Mouse (Mus musculus): ENCODE data around the gene Ptges2. TPM values are rescaled to one million over a fixed set of nuclear protein-coding genes. Genes with fewer than 3 reads are reported as not detected.

The Ptges2 gene
- total and polyA plus RNA-seq, 3 experiments: 30.4 to 396 (median 47.0) TPM

DNA sequence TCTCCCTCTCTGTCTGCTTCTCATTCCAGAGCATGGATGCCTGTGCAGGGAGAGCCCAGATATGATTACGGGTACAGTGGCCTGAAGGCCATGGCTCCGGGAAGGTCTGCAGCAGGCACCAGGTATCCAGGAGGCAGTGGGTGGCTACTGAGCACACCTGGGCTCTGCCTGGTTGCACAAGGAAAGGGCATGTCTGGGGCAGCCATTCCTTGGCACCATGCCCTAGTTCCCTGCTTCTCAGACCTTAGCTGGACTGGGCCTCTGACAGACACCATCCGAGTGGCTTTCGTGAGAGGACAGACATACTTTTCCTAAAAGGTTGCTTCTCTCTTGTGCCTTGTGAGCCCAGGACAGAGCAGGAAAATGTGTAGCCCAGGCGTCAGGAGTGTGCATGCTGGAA lies 3.6 kb upstream of the Ptges2 start:
- Histone ChIP-seq H3K36me3 (ENCODE audit: control insufficient read depth in 1 of 2, insufficient read depth in 2 of 2, low read length in 2 of 2) (no peaks in the 10 kb centered on the region), H3K4me1 (ENCODE audit: control insufficient read depth in 1 of 2, insufficient read depth in 2 of 2, low read length in 2 of 2) (peaks cover 0 to 3% of the 10 kb centered on the region in 2 experiments; a peak in 1 of 4 replicates), H3K9me3 (replicated peaks; ENCODE audit: insufficient read depth, low read length) (no peaks in the 10 kb centered on the region), H3K27ac (ENCODE audit: control insufficient read depth, low read depth, low read length) (no peak overlapping the region), H3K79me2 (ENCODE audit: control insufficient read depth, insufficient read depth, low read length, poor library complexity) (peaks cover 10% of the 10 kb centered on the region), H3K4me3 (ENCODE audit: control insufficient read depth in 1 of 2, insufficient read depth in 1 of 2, low read depth in 2 of 2, low read length in 2 of 2) (no peak overlapping the region), H3K27me3 (ENCODE audit: control insufficient read depth in 1 of 2, insufficient read depth in 2 of 2, low read length in 2 of 2) (peaks cover 2 to 3% of the 10 kb centered on the region in 2 experiments; a peak in 3 of 4 replicates), H3K9ac (ENCODE audit: control insufficient read depth, low read depth, low read length, poor library complexity, severe bottlenecking) (no peak overlapping the region)
- no peak for DNase-seq (ENCODE audit: low read depth, low spot score)
- TF ChIP-seq SMC3 (IDR thresholded peaks at IDR 0.05; ENCODE audit: low read depth, low read length): no peak
- TF ChIP-seq POLR2AphosphoS5 (IDR thresholded peaks at IDR 0.05; ENCODE audit: borderline replicate concordance, low read depth, low read length): no peak

DNA sequence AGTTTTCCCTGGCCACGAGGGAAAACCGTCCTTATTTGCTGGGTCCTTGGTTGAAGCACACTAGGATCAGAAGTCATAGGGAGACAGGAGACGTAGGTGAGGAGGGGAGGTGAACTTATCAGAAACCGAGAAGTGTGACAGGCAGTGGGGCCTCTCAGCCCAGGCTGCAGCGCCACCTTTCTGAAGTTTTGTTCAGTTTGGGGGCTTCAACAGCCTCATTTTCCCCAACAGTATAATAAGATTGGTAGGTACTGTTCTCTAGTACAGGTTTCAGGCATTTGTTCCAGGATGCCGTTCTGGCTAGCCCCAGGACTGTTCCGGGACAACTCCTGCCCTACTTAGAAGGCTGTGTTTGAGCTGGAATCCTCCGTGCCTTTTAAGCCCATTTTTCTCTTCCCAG lies 723 bp upstream of the Ptges2 start:
- H3K36me3 ChIP-seq (ENCODE audit: control insufficient read depth in 1 of 2, insufficient read depth in 2 of 2, low read length in 2 of 2): no peaks in the 10 kb centered on the region
- peak; percentile 33; the same call in 1 of the 2 replicates for TF ChIP-seq MYC (IDR thresholded peaks at IDR 0.05; ENCODE audit: low read depth, low read length)
- TF ChIP-seq ZNF384 (IDR thresholded peaks at IDR 0.05; ENCODE audit: low read depth, low read length): no peak
- peak; percentile 36; the same call in 1 of the 2 replicates for TF ChIP-seq ZC3H11A (IDR thresholded peaks at IDR 0.05; ENCODE audit: low read depth, low read length)
- peak; percentile 57 for TF ChIP-seq SMC3 (IDR thresholded peaks at IDR 0.05; ENCODE audit: low read depth, low read length)
- peak; percentile 76 for TF ChIP-seq MAZ (IDR thresholded peaks at IDR 0.05; ENCODE audit: low read depth, low read length)
- TF ChIP-seq ETS1 (IDR thresholded peaks at IDR 0.05; ENCODE audit: low read depth, low read length): no peak
- no peak for TF ChIP-seq CHD2 (IDR thresholded peaks at IDR 0.05; ENCODE audit: low read length)
- no peak for TF ChIP-seq POLR2AphosphoS2 (IDR thresholded peaks at IDR 0.05; ENCODE audit: low read length)
- TF ChIP-seq MYB (IDR thresholded peaks at IDR 0.05; ENCODE audit: low read depth, low read length): 0 out of 2 replicates have a peak, but pooled peaks have one; percentile 8
- TF ChIP-seq E2F4 (IDR thresholded peaks at IDR 0.05; ENCODE audit: borderline replicate concordance, low read depth, low read length): 0 out of 2 replicates have a peak, but pooled peaks have one; percentile 26
- TF ChIP-seq ELF1 (IDR thresholded peaks at IDR 0.05; ENCODE audit: low read depth, low read length): peak; percentile 47; the same call in 1 of the 2 replicates
- peak; percentile 35; the same call in 1 of the 2 replicates for TF ChIP-seq BHLHE40 (IDR thresholded peaks at IDR 0.05; ENCODE audit: borderline replicate concordance, low read depth, low read length)
- peak; percentile 36; the same call in 1 of the 2 replicates for TF ChIP-seq ZMIZ1 (IDR thresholded peaks at IDR 0.05; ENCODE audit: low read depth, low read length)
- TF ChIP-seq CTCF (IDR thresholded peaks at IDR 0.05 in 2 of 3, conservative IDR thresholded peaks at IDR 0.05 in 1 of 3; ENCODE audit: control insufficient read depth in 1 of 3, insufficient read depth in 1 of 3, low read depth in 2 of 3, low read length in 3 of 3, poor library complexity in 1 of 3, severe bottlenecking in 1 of 3): peak; percentile 43 to 75 (median 70)
- TF ChIP-seq EP300 (IDR thresholded peaks at IDR 0.05; ENCODE audit: low read depth in 1 of 2, low read length in 2 of 2): peak in 1 of 2 experiments; percentile 33; a peak in 1 of 4 replicates
- TF ChIP-seq RAD21 (IDR thresholded peaks at IDR 0.05; ENCODE audit: low read depth, low read length): peak; percentile 63
- TF ChIP-seq MAX (IDR thresholded peaks at IDR 0.05; ENCODE audit: low read length): 0 out of 2 replicates have a peak, but pooled peaks have one; percentile 35
- 0 out of 2 replicates have a peak, but pooled peaks have one; percentile 11 for TF ChIP-seq HCFC1 (IDR thresholded peaks at IDR 0.05; ENCODE audit: low read depth, low read length)
- 0 out of 2 replicates have a peak, but pooled peaks have one; percentile 13 for TF ChIP-seq GATA1 (IDR thresholded peaks at IDR 0.05; ENCODE audit: low read depth, low read length)
- no peak for TF ChIP-seq CHD1 (IDR thresholded peaks at IDR 0.05; ENCODE audit: low read depth, low read length)
- no peak for TF ChIP-seq NELFE (IDR thresholded peaks at IDR 0.05; ENCODE audit: low read depth, low read length)
- H3K4me1 ChIP-seq (ENCODE audit: control insufficient read depth in 1 of 2, insufficient read depth in 2 of 2, low read length in 2 of 2): peaks cover 0 to 7% of the 10 kb centered on the region in 2 experiments; a peak in 1 of 4 replicates
- DNase-seq (ENCODE audit: low read depth, low spot score): peak; percentile 85
- no peaks in the 10 kb centered on the region; a peak in 1 of 4 replicates for H3K27me3 ChIP-seq (ENCODE audit: control insufficient read depth in 1 of 2, insufficient read depth in 2 of 2, low read length in 2 of 2)
- H3K9me3 ChIP-seq (replicated peaks; ENCODE audit: insufficient read depth, low read length): no peaks in the 10 kb centered on the region
- peaks cover 10% of the 10 kb centered on the region for H3K79me2 ChIP-seq (ENCODE audit: control insufficient read depth, insufficient read depth, low read length, poor library complexity)
- peak overlapping the region; percentile 87 for H3K27ac ChIP-seq (ENCODE audit: control insufficient read depth, low read depth, low read length)
- peak overlapping the region; percentile 92 for H3K9ac ChIP-seq (ENCODE audit: control insufficient read depth, low read depth, low read length, poor library complexity, severe bottlenecking)
- peak overlapping the region; percentile 74 to 83 for H3K4me3 ChIP-seq (ENCODE audit: control insufficient read depth in 1 of 2, insufficient read depth in 1 of 2, low read depth in 2 of 2, low read length in 2 of 2)

All from MEL (cell line).